Mouse (Mus musculus): ENCODE data around the gene Sirpb1a. TPM values are rescaled to one million over a fixed set of nuclear protein-coding genes. Genes with fewer than 3 reads are reported as not detected.
"Not testable (repeated sequence)": the region's sequence is repeated elsewhere in the genome, so short reads cannot be mapped to it uniquely, and the experiment has no call there.

Gene Sirpb1a
- polyA plus RNA-seq (2017; shearing (Covaris generic)) = not detected

GRCm38 (mm10) chr3:15426447-15426846, at the start of gene Sirpb1a:
Sirpb1a (minus strand) TSS chr3:15426520.
- not testable (repeated sequence) for ATAC-seq

GRCm38 (mm10) chr3:15474831-15475230, 48.5 kb upstream of the Sirpb1a start:
- ATAC-seq = not testable (repeated sequence)

GRCm38 (mm10) chr3:15470158-15470557, 43.8 kb upstream of the Sirpb1a start:
- ATAC-seq = not testable (repeated sequence)

- ATAC-seq = not testable (repeated sequence)
Measured at GRCm38 (mm10) chr3:15443936-15444335, 17.6 kb upstream of the Sirpb1a start.

GRCm38 (mm10) chr3:15439844-15440243, 13.5 kb upstream of the Sirpb1a start:
- not testable (repeated sequence) for ATAC-seq

GRCm38 (mm10) chr3:15427917-15428316, 1.6 kb upstream of the Sirpb1a start:
- no peak for ATAC-seq

- not testable (repeated sequence) for ATAC-seq
Measured at GRCm38 (mm10) chr3:15355690-15356089, 70.6 kb downstream of the Sirpb1a start.

GRCm38 (mm10) chr3:15350318-15350717, 76.0 kb downstream of the Sirpb1a start:
- not testable (repeated sequence) for ATAC-seq

- not testable (repeated sequence) for ATAC-seq
Measured at GRCm38 (mm10) chr3:15345606-15346005, 80.7 kb downstream of the Sirpb1a start.

- no peak for ATAC-seq
Measured at GRCm38 (mm10) chr3:15340287-15340686, 86.0 kb downstream of the Sirpb1a start.

- ATAC-seq = no peak
Measured at GRCm38 (mm10) chr3:15334182-15334581, 92.1 kb downstream of the Sirpb1a start.

GRCm38 (mm10) chr3:15332063-15332462, 94.3 kb downstream of the Sirpb1a start, which contains the start of gene Gm9733:
Gm9733 (minus strand) TSS chr3:15332302.
- no peak for ATAC-seq

GRCm38 (mm10) chr3:15331545-15331944, 94.8 kb downstream of the Sirpb1a start:
- no peak for ATAC-seq

GRCm38 (mm10) chr3:15329549-15329948, 96.8 kb downstream of the Sirpb1a start:
- no peak for ATAC-seq

Other genes with a start within 250 kb of the Sirpb1a start
- not detected for gene Gm9733, start 94.2 kb downstream of the Sirpb1a start, polyA plus RNA-seq (2017; shearing (Covaris generic))
- gene Sirpb1b, start 148.5 kb upstream of the Sirpb1a start, polyA plus RNA-seq (2017; shearing (Covaris generic)) = not detected